In the genomic region with DNA sequence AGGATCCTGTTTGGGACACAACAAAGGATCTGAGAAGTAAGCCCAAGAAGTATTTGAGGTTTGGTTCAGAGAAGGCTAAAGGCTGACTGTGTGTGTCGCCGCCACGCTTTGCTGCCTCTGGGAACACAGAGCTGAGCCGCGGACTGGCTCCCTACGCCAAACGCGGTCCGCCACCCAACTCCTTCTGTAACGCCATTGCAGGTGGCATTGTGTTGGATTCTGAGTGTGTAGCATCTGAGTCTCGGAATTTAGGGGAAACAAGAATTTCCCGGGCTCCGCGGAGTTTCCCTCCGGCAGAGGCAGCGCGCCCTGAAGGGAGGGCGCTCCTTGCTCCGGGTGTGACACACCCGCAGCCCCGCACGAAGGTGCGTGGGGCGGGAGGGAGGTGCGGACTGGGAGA, we compare ENCODE assay signal across 8 mouse cellular contexts. TPM values are rescaled to one million over a fixed set of nuclear protein-coding genes. Genes with fewer than 3 reads are reported as not detected.
DNase-seq lines count a peak whose midpoint lies in the region; ATAC-seq lines count a peak whose summit lies in the region.

No protein-coding gene starts in this region.

- peaks cover 13% of the 10 kb centered on the region for H3K4me1 ChIP-seq in intestine, embryonic 15.5 days (replicated peaks)

- peak overlapping the region; percentile 58 for H3K4me3 ChIP-seq in intestine, embryonic 15.5 days (replicated peaks)

- H3K36me3 ChIP-seq in intestine, embryonic 15.5 days: no peaks in the 10 kb centered on the region

- peak overlapping the region; percentile 88 for H3K4me2 ChIP-seq in intestine, embryonic 15.5 days (replicated peaks)

- peak; percentile 45 for DNase-seq in adrenal gland, postnatal 25 days
- DNase-seq in adrenal gland, postnatal 4 days (ENCODE audit: low spot score in 2 of 2): no peak
- peak; percentile 35 for DNase-seq in retina, embryonic 14.5 days (ENCODE audit: low spot score)
- DNase-seq in retina, postnatal 1 day: no peak
- DNase-seq in neural tube, embryonic 10.5 days (ENCODE audit: extremely low spot score, low spot score): peak; percentile 72
- DNase-seq in cerebellum, adult 18-20 months: no peak
- DNase-seq in layer of hippocampus, adult 11-12 months (ENCODE audit: low spot score): no peak

- peak overlapping the region; percentile 76 for H3K27ac ChIP-seq in intestine, embryonic 15.5 days

- ATAC-seq in intestine, embryonic 15.5 days: no peak

- no peaks in the 10 kb centered on the region for H3K27me3 ChIP-seq in intestine, embryonic 15.5 days (replicated peaks)

- peak overlapping the region; percentile 75 for H3K9ac ChIP-seq in intestine, embryonic 15.5 days

- under 1% methylated on average over 25 of the region's 25 CpGs for WGBS in intestine, embryonic 15.5 days

- no peaks in the 10 kb centered on the region for H3K9me3 ChIP-seq in intestine, embryonic 15.5 days

RNA-seq across cellular contexts. Expression of a gene that starts 0.3 kb away (rescaled TPM):
- total RNA-seq in adrenal gland, postnatal 25 days (2021): 38.3 and 44.1 TPM in 2 replicates
- 10 to 100 TPM; 42.5 to 51.6 TPM for total RNA-seq in adrenal gland, postnatal 4 days (2021)
- 28.3 and 31.1 TPM in 2 replicates for polyA plus RNA-seq in intestine, embryonic 15.5 days (2015; fragmentation: Nextera tagmentation; extraction: Ambion mirVana)

Comparison
In these comparisons a context has a peak if more than half of its experiments do, and no peak if none do; other contexts are left out.
1. DNase-seq: peak in adrenal gland, postnatal 25 days (single experiment), retina, embryonic 14.5 days (single experiment) and neural tube, embryonic 10.5 days (single experiment); none in adrenal gland, postnatal 4 days (0 of 2), retina, postnatal 1 day (single experiment), cerebellum, adult 18-20 months (0 of 2) and layer of hippocampus, adult 11-12 months (single experiment).